Mouse (Mus musculus): ENCODE measurements at regions not wholly inside any gene's neighbourhood (a gene's known extent, or its start where the extent isn't known, plus 50 kb on each side); places are given as distances from the start of the nearest gene placed in this dataset.

DNA sequence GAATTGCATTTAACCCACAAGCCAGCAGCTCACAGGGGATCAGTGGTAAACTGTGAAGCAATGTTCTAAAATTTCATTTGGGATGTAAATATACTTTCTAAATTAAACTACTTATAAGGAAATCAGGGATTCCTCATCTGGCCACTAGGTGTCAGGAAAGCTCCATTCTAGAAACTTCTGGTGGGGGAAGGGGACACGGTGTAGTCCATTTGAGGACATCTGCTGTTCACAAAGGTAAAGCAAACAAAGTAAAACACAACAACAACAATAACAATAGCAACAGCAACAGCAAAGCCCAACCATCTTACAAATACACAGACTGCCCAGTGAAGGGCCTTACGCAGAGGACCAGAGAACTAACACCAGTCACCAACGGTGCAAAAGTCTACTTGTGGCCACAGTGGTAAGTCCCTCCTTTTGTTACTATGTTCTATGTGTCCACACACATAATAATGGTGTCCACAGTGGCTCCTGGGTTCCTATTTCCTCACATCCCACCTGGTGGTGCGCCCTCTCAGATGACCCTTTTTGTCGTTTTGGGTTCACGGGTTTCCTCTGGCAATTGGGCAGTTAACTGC is 105.9 kb upstream of the Fam241a start:
- in situ Hi-C loops (cut with MboI, MseI) = loop anchor here (5.0 kb wide), 1 partner anchor 335 kb away; no protein-coding TSS in a partner anchor

DNA sequence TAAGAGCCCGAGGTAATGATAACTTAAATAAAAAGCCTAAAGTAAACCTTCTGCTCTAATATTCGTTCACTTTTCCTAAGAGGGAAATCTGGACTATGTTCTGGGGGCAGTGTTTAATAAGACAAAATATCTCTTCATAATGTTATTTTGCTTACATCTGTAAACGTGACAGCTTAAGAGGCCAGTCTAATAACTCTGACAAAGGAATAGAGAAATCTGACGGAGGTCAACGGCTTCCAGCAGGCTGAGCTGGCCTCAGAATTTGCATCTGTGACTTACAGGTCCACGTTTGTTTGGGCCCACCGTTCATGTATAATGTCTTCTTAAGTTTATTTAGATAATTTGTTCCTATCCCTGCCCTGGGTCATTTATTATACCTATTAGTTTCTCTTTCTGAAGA is 99.6 kb upstream of the Fam241a start:
- in situ Hi-C loops (cut with MboI, MseI) = no loop called here

DNA sequence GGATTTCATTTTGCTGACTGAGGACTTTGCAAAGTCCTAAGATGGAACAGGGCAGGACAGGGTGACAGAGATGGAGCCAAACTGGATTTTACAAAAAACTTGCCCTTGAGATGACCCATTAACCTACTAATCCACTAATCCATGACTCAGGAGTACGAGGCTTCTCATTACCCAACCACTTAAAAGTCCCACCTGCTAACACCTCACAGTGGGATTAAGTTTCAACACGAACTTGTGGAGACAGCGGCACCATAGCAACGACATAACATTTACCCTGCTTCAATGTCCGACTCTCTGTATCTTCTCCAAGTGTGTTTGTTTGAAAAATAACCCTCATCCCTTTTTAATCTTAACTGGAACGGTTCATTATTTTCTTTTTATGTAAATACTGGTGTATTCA is 91.5 kb upstream of the Fam241a start:
- in situ Hi-C loops (cut with MboI, MseI) = no loop called here

DNA sequence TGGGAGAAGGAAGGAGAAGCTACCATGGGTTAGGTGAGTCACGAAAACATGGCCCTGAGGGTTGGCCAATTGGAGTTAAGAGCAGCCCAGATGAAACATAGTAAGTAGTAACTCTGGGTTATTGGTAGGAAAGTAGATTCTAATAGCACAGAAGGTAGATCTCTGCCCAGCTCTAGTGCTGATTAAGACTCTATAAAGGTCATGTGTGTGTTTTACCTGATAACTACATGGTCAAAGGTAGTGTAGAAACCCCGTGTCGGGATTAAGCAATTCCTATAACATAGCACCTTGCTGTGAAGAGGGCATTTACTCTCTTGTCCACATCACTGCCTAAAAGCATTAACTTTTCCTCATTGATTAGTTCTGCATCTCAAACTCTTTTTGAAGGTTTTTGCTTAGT is 89.0 kb upstream of the Fam241a start:
- in situ Hi-C loops (cut with MboI, MseI) = no loop called here

DNA sequence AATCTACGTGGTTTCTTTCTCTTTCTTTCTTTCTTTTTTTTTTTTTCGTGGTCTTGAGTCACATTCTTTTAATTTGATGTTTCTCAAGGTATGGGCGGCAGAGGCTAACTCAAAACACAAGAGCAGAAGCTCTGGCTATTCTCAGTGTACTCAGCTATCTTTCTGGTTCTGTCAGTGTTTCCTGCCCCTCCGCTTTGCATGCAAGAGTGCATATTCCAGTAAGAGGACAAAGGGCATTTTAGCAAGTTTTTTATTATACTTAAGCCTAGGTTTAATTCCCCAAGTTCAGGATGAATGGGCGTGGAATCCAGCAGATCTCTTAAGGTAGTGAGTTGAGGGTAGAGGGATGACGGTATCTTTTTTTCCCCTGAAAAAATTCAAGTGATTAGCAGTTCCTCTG is 81.1 kb upstream of the Fam241a start:
- in situ Hi-C loops (cut with MboI, MseI) = no loop called here

DNA sequence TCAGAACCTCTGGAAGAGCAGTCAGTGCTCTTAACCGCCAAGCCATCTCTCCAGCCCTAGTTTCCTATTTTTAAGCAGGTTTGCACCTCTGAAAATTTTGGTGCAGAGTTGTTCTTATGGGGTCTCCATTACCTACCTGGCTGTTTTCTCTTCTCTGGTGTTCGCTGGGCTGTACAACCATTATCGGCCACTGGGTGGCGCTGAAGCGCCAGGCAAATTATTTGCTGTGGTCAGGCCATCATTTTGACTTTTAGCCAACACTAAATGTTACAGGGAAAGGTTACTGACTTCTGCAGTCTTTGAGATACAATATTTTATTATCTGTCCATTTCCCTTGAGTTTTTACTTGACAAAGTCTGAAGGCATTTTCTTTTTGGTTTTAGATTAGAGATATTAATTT is 74.8 kb upstream of the Fam241a start:
- in situ Hi-C loops (cut with MboI, MseI) = no loop called here

DNA sequence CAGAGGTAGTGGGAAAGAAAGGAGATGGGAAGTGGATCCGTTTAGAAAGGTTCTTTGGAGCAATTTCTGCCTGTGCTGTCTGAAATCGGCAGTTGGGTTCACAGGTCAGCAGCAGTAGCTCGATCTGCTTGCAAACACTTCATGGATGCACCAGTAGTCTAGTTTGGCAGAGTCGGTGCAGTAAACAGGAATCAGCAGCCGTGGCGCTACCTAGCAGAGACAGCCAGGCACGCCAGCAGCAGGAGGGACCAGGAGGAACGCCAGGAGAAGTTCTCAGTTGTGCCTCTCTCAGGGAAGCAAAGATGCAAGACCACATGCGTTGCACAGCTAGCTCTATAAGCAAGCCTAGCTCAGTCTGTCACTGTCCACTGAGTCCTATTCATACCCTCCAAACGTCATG is 71.0 kb upstream of the Fam241a start:
- in situ Hi-C loops (cut with MboI, MseI) = no loop called here

DNA sequence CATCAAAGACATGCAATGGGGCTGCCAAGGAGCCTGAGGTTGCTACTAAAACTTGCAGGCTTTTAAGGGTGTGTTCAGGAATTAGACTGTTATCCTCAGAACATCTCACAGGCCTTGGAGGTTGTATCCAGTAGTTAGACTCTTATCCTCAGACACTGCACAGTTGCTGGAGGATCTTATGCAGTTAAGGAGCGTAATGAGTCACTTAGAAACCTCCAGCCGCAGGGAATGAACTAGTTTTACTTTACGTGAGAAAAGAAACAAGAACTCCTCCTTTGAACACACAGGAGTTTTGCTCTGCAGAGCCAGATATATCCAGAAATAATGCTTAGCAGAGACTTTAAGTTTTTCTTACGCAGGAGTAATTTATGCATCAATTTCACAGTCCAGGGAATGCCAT is 70.1 kb upstream of the Fam241a start:
- in situ Hi-C loops (cut with MboI, MseI) = no loop called here

DNA sequence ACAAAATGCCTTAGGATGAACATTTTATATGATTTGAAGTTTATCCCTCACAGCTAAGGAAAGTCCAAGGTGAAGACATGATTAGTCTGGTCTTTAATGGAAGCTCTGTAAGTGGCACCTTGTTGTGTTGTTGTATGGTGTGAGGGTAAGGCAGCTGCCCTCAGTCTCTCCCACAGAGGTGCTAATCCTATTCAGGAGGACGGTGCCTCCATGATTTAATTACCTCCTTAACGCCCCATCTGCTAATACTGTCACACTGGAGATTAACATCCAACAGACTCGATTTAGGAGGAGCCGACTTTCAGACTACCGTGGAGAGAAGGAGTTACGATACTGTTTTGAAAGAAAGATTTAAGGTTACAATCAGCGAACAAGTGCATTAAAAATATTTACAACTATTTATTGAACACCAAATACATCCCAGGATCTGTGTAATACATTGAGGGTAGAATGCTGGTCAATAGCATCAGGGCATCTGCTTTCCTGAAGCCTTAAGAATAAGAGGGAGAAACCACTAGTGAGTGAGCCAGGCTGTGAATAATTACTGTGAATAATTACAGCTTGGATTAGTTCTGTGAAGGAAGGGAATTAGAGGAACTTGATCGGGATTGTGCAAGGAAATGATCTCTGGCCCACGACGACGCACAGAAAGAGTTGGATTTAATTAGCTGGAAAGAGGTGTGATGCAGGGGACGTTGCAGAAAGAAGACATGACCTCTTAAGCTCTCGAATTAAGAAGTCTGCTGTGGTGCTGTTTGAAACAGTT is 63.0 kb upstream of the Fam241a start:
- in situ Hi-C loops (cut with MboI, MseI) = no loop called here

DNA sequence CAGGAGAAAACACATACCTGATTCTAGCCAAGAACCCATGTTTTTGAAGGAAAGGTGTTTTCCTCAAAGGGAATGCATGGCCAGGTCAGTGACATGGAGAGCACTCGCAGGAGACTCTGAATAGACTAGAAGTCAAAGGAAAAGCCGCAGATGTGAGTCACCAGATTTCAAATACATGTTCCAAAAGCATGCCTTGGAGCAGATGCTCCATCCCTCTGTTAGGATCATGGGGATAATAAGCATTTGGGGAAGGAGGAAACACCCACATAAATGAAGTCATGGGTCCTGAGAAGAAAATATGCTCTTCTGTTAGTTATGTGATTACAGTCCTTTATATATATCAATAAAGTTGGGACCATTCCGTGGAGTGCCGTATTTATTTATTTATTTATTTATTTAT is 58.7 kb upstream of the Fam241a start:
- in situ Hi-C loops (cut with MboI, MseI) = no loop called here

DNA sequence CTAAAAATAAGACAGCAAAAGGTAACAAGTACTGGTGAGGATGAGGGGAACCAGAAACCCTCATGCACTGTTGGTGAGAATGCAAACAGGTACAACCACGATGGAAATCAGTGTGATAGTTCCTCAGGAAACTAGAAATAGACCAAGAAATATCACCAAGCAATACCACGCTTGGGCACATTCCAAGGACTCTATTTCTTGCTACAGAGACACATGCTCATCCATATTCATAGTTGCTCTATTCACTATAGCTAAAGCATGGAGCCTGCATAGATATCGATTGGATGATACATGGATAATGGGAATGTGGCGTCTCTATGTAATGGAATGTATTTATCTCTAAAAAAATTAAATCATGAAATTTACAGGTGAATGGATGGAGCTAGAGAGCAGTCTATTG is 57.5 kb upstream of the Fam241a start:
- in situ Hi-C loops (cut with MboI, MseI) = no loop called here

DNA sequence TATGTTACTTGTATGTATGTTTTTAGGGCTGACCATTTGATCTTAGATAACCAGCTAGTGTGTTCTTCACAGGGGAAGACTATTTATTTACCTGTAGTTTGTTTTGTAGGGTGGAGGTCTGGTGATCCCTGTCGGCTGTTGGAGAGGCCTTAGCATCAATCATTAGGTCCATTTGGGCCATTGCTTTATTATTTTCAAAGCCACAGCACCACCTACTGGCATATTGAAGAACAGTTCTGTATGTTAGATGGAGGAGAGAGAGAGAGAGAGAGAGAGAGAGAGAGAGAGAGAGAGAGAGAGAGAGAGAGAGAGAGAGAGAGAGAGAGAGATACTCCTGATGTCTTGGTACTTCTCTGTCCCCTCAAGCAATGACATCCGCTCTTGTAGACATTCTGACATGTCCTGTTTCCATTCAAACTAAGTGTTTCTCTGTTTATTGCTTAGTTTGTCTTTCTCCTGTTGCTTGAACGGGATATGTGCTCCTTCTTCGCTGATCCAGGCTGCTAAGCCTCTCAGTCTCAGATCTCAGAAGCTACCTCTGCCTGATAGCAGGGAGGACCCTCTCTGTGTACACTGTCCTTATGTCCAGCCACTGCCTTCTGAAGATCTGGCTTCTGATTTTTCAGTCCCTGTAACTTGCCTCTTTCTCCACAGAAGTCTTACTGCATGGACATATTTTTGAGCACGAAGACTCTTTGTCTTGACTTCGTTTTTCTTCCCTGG is 52.9 kb upstream of the Fam241a start:
- in situ Hi-C loops (cut with MboI, MseI) = loop anchor here (5.0 kb wide), 3 partner anchors 47 to 322 kb away; no protein-coding TSS in a partner anchor

DNA sequence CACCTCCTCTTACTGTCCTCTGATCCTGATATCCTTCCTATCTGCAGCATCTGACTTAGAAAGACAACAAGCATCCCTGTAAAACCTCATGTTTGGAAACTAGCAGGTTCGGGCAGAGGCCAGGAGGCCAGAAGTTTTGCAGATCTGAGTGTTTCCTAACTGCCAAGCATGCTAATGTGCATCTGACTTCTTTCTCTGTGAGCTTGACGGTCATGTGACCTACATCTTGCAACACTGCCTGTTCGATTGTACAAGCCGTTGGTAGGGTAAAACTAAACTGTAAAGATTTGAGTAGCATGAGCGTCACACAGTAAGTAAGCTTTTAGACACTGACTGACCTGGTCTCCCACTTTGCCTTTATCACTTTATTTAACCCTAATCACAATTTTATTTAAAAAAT is 52.2 kb upstream of the Fam241a start:
- in situ Hi-C loops (cut with MboI, MseI) = loop anchor here (5.0 kb wide), 3 partner anchors 46 to 321 kb away; no protein-coding TSS in a partner anchor

Data from T-helper 1 cell (primary cell).